Mouse (Mus musculus) CH12.LX (cell line): ENCODE results near the gene Neurl4. TPM values are rescaled to one million over a fixed set of nuclear protein-coding genes. Genes with fewer than 3 reads are reported as not detected.

Experiments
- DNase-seq: peaks from one replicate; pipeline ENCODE4 v3.0.0-alpha.2; 2013; ENCODE audit errors: extremely low read depth
- H3K27ac ChIP-seq: 2 replicates; pipeline ENCODE4 v1.5.1; 2012; ENCODE audit warnings: low read depth, mild to moderate bottlenecking, control low read depth, moderate library complexity; ENCODE audit not compliant: insufficient read depth
- H3K27me3 ChIP-seq: replicated peaks from 2 replicates; pipeline ENCODE3; 2012; ENCODE audit warnings: inconsistent platforms
- H3K36me3 ChIP-seq, 2 experiments: replicated peaks in 1 of 2; 2 replicates each; pipeline versions ENCODE3 to v1.6.1; 2012; ENCODE audit warnings: inconsistent platforms in 1 of 2, low read length in 1 of 2, mild to moderate bottlenecking in 1 of 2, mixed read lengths in 1 of 2, moderate library complexity in 1 of 2; ENCODE audit not compliant: control insufficient read depth in 1 of 2, insufficient read depth in 1 of 2
- H3K4me1 ChIP-seq, 2 experiments: 2 replicates each; pipeline ENCODE4 v1.6.1; 2012; ENCODE audit warnings: inconsistent platforms in 1 of 2, moderate library complexity in 1 of 2; ENCODE audit not compliant: insufficient read depth in 2 of 2, control insufficient read depth in 1 of 2
- H3K4me2 ChIP-seq: 2 replicates; pipeline ENCODE4 v1.6.1; 2012; ENCODE audit warnings: low read depth, mild to moderate bottlenecking, control low read depth; ENCODE audit not compliant: poor library complexity, insufficient read depth, severe bottlenecking
- H3K4me3 ChIP-seq, 3 experiments: fragments of 150-350 bp in 1 of 3; sonication (generic) in 1 of 3; replicated peaks in 1 of 3; 2 replicates each; pipeline versions ENCODE3 to v1.5.1; 2011 to 2012; ENCODE audit warnings: low read depth in 2 of 3, low read length in 2 of 3, mild to moderate bottlenecking in 2 of 3, moderate library complexity in 2 of 3, control low read depth in 1 of 3, improper control_type of control experiment in 1 of 3, inconsistent platforms in 1 of 3, mixed read lengths in 1 of 3; ENCODE audit not compliant: poor library complexity in 1 of 3
- H3K79me2 ChIP-seq: replicated peaks from 2 replicates; pipeline ENCODE4 v1.6.1; 2012; ENCODE audit warnings: mild to moderate bottlenecking, moderate library complexity; ENCODE audit not compliant: control insufficient read depth, poor library complexity, insufficient read depth, severe bottlenecking; ENCODE audit errors: extremely low read depth
- H3K9ac ChIP-seq: 2 replicates; pipeline ENCODE4 v1.6.1; 2012; ENCODE audit warnings: low read depth, mild to moderate bottlenecking, control low read depth, moderate library complexity; ENCODE audit not compliant: insufficient read depth
- H3K9me3 ChIP-seq: replicated peaks from 2 replicates; pipeline ENCODE3; 2012; ENCODE audit warnings: low read length, inconsistent platforms, mixed read lengths
- BHLHE40 ChIP-seq: IDR thresholded peaks from 2 replicates; pipeline ENCODE4 v1.6.1; 2011; ENCODE audit warnings: mild to moderate bottlenecking, low read depth, low read length, improper control_type of control experiment
- CHD2 ChIP-seq: IDR thresholded peaks from 2 replicates; pipeline ENCODE4 v1.6.1; 2011; ENCODE audit warnings: low read length, improper control_type of control experiment
- CTCF ChIP-seq, 2 experiments: IDR thresholded peaks in 1 of 2; conservative IDR thresholded peaks in 1 of 2; 2 replicates each; pipeline ENCODE4 v1.5.1; 2011 to 2012; ENCODE audit warnings: low read depth in 2 of 2, low read length in 2 of 2, improper control_type of control experiment in 1 of 2, inconsistent platforms in 1 of 2, mild to moderate bottlenecking in 1 of 2, moderate library complexity in 1 of 2
- E2F4 ChIP-seq: IDR thresholded peaks from 2 replicates; pipeline ENCODE4 v1.6.1; 2011; ENCODE audit warnings: low read depth, low read length, improper control_type of control experiment; ENCODE audit not compliant: insufficient replicate concordance
- ELF1 ChIP-seq: IDR thresholded peaks from 2 replicates; pipeline ENCODE4 v1.6.1; 2014; ENCODE audit warnings: low read depth, mild to moderate bottlenecking, inconsistent platforms, low read length, improper control_type of control experiment
- EP300 ChIP-seq: IDR thresholded peaks from 2 replicates; pipeline ENCODE4 v1.6.1; 2011; ENCODE audit warnings: low read length, improper control_type of control experiment
- ETS1 ChIP-seq: conservative IDR thresholded peaks from 2 replicates; pipeline ENCODE4 v1.6.1; 2012; ENCODE audit warnings: low read depth, mild to moderate bottlenecking, inconsistent platforms, low read length, improper control_type of control experiment, moderate library complexity
- HCFC1 ChIP-seq: IDR thresholded peaks from 2 replicates; pipeline ENCODE4 v1.6.1; 2012; ENCODE audit warnings: low read depth, mild to moderate bottlenecking, inconsistent platforms, low read length, improper control_type of control experiment
- IRF4 ChIP-seq: IDR thresholded peaks from 2 replicates; pipeline ENCODE4 v1.6.1; 2014; ENCODE audit warnings: low read depth, mild to moderate bottlenecking, inconsistent platforms, low read length, improper control_type of control experiment
- JUN ChIP-seq: IDR thresholded peaks from 2 replicates; pipeline ENCODE4 v1.6.1; 2011; ENCODE audit warnings: low read depth, mild to moderate bottlenecking, low read length, improper control_type of control experiment, moderate library complexity; ENCODE audit not compliant: insufficient read depth
- JUND ChIP-seq: conservative IDR thresholded peaks from 2 replicates; pipeline ENCODE4 v1.6.1; 2011; ENCODE audit warnings: low read depth, low read length, improper control_type of control experiment
- KAT2A ChIP-seq: IDR thresholded peaks from 2 replicates; pipeline ENCODE4 v1.6.1; 2012; ENCODE audit warnings: low read length, improper control_type of control experiment, inconsistent platforms; ENCODE audit not compliant: insufficient replicate concordance
- MAFK ChIP-seq: IDR thresholded peaks from 2 replicates; pipeline ENCODE4 v1.6.1; 2011; ENCODE audit warnings: low read length, improper control_type of control experiment; ENCODE audit not compliant: insufficient replicate concordance
- MAX ChIP-seq: IDR thresholded peaks from 2 replicates; pipeline ENCODE4 v1.6.1; 2011; ENCODE audit warnings: low read length, improper control_type of control experiment
- MEF2A ChIP-seq: IDR thresholded peaks from 2 replicates; pipeline ENCODE4 v1.6.1; 2014; ENCODE audit warnings: low read depth, mild to moderate bottlenecking, inconsistent platforms, low read length, improper control_type of control experiment, borderline replicate concordance
- MXI1 ChIP-seq: IDR thresholded peaks from 2 replicates; pipeline ENCODE4 v1.6.1; 2011; ENCODE audit warnings: mild to moderate bottlenecking, low read depth, low read length, improper control_type of control experiment
- NELFE ChIP-seq: IDR thresholded peaks from 2 replicates; pipeline ENCODE4 v1.6.1; 2011; ENCODE audit warnings: low read depth, low read length, improper control_type of control experiment
- RAD21 ChIP-seq: IDR thresholded peaks from 2 replicates; pipeline ENCODE4 v1.6.1; 2011; ENCODE audit warnings: low read depth, mild to moderate bottlenecking, low read length, improper control_type of control experiment, moderate library complexity
- SIN3A ChIP-seq: IDR thresholded peaks from 2 replicates; pipeline ENCODE4 v1.6.1; 2012; ENCODE audit warnings: low read length, improper control_type of control experiment, inconsistent platforms
- TBP ChIP-seq: conservative IDR thresholded peaks from 2 replicates; pipeline ENCODE4 v1.6.1; 2011; ENCODE audit warnings: low read depth, low read length, improper control_type of control experiment
- TCF12 ChIP-seq: IDR thresholded peaks from 2 replicates; pipeline ENCODE4 v1.6.1; 2014; ENCODE audit warnings: low read depth, mild to moderate bottlenecking, inconsistent platforms, low read length, improper control_type of control experiment
- USF2 ChIP-seq: conservative IDR thresholded peaks from 2 replicates; pipeline ENCODE4 v1.6.1; 2011; ENCODE audit warnings: low read depth, low read length, improper control_type of control experiment
- ZC3H11A ChIP-seq: IDR thresholded peaks from 2 replicates; pipeline ENCODE4 v1.6.1; 2012; ENCODE audit warnings: low read depth, mild to moderate bottlenecking, inconsistent platforms, low read length, improper control_type of control experiment
- ZMIZ1 ChIP-seq: IDR thresholded peaks from 2 replicates; pipeline ENCODE4 v1.6.1; 2012; ENCODE audit warnings: low read depth, mild to moderate bottlenecking, inconsistent platforms, low read length, improper control_type of control experiment
- ZNF384 ChIP-seq: IDR thresholded peaks from 2 replicates; pipeline ENCODE4 v1.6.1; 2012; ENCODE audit warnings: low read depth, low read length, improper control_type of control experiment, inconsistent platforms
- dilution Hi-C: fragments of 300-500 bp; cut with MboI; formaldehyde crosslinking; loops from 2 replicates; pipeline ENCODE4 v1.14.3; 2020; ENCODE audit warnings: low sequenced_read_pairs; ENCODE audit not compliant: extremely low pct_unique_long_range_greater_than_20kb, extremely low pct_ligation_motif_present
- in situ Hi-C: fragments of 300-500 bp; cut with MboI; formaldehyde crosslinking; loops from 3 replicates; pipeline ENCODE4 v1.14.3; 2019; ENCODE audit warnings: low sequenced_read_pairs, low pct_ligation_motif_present, low pct_unique_long_range_greater_than_20kb, mixed read lengths
- polyA plus RNA-seq: library from polyadenylated mRNA; unstranded; fragments of >175 nt; gene quantifications from 2 replicates; pipeline ENCODE4 v1.2.1, GENCODE M21; 2012; ENCODE audit warnings: low read depth; ENCODE audit not compliant: insufficient read length
- total RNA-seq, 2 experiments: library from RNA; depleted of rRNA; stranded (reverse); fragments of 300-350 nt in 1 of 2; fragments of >200 nt in 1 of 2; gene quantifications; 2 replicates each; pipeline ENCODE4 v1.2.3; 2012 to 2014

Neurl4 gene
- total and polyA plus RNA-seq, 3 experiments: 21.4 to 51.0 (median 40.1) TPM

GRCm38 (mm10) chr11:69870289-69871069 is 30.4 kb upstream of the Neurl4 start:
- dilution Hi-C loops: no loop called here
- no peak for DNase-seq
- no peak overlapping the region for H3K9ac ChIP-seq
- no peaks in the 10 kb centered on the region for H3K79me2 ChIP-seq
- TF ChIP-seq ELF1 (no peak), MAX (no peak), IRF4 (no peak), EP300 (no peak), SIN3A (no peak), CTCF (conservative IDR thresholded peaks at IDR 0.05 in 1 of 2, IDR thresholded peaks at IDR 0.05 in 1 of 2; ENCODE audit: low read depth in 2 of 2, low read length in 2 of 2) (no peak), HCFC1 (no peak), MXI1 (no peak), E2F4 (no peak), NELFE (no peak), MAFK (no peak), CHD2 (no peak), ZC3H11A (no peak)
- in situ Hi-C loops: no loop called here
- no peak overlapping the region for H3K4me3 ChIP-seq
- H3K27me3 ChIP-seq: peaks cover 13% of the 10 kb centered on the region
- H3K27ac ChIP-seq: no peak overlapping the region
- H3K36me3 ChIP-seq: no peaks in the 10 kb centered on the region
- peaks cover 4 to 32% of the 10 kb centered on the region in 2 experiments for H3K4me1 ChIP-seq
- no peak overlapping the region for H3K4me2 ChIP-seq
- H3K9me3 ChIP-seq: no peaks in the 10 kb centered on the region

- Histone ChIP-seq H3K27ac (no peak overlapping the region), H3K4me3 (no peak overlapping the region), H3K9ac (no peak overlapping the region), H3K4me1 (peaks cover 4 to 46% of the 10 kb centered on the region in 2 experiments), H3K4me2 (no peak overlapping the region), H3K27me3 (peaks cover 13% of the 10 kb centered on the region), H3K36me3 (no peaks in the 10 kb centered on the region), H3K9me3 (no peaks in the 10 kb centered on the region), H3K79me2 (no peaks in the 10 kb centered on the region)
- peak; percentile 86 for DNase-seq
- dilution Hi-C loops: no loop called here
- TF ChIP-seq USF2 (no peak), ZNF384 (peak; percentile 92), IRF4 (peak; percentile 87), CTCF (conservative IDR thresholded peaks at IDR 0.05 in 1 of 2, IDR thresholded peaks at IDR 0.05 in 1 of 2; ENCODE audit: low read depth in 2 of 2, low read length in 2 of 2) (no peak), NELFE (0 out of 2 replicates have a peak, but pooled peaks have one; percentile 13), EP300 (peak; percentile 74), TBP (0 out of 2 replicates have a peak, but pooled peaks have one; percentile 21), CHD2 (0 out of 2 replicates have a peak, but pooled peaks have one; percentile 14), JUND (peak; percentile 55; the same call in 1 of the 2 replicates), MEF2A (no peak), ETS1 (peak; percentile 65), BHLHE40 (peak; percentile 34; the same call in 1 of the 2 replicates), KAT2A (0 out of 2 replicates have a peak, but pooled peaks have one; percentile 42), JUN (peak; percentile 14; the same call in 1 of the 2 replicates), ZMIZ1 (no peak), RAD21 (no peak), TCF12 (peak; percentile 83; the same call in 1 of the 2 replicates)
- in situ Hi-C loops: no loop called here
These were observed 29.1 kb upstream of the Neurl4 start for GRCm38 (mm10) chr11:69871822-69872221.
